Mouse (Mus musculus) stomach, postnatal 0 days (tissue): ENCODE measurements at regions not wholly inside any gene's neighbourhood (a gene's known extent, or its start where the extent isn't known, plus 50 kb on each side); places are given as distances from the start of the nearest gene placed in this dataset.

ENCODE experiments used
- ATAC-seq: fragments of 200-750 bp; cut with Nextera tagmentation; 2 replicates; pipeline ENCODE4 v1.8.0; 2017; ENCODE audit not compliant: low FRiP score, low TSS enrichment
- DNase-seq: peaks from one replicate; pipeline ENCODE4 v3.0.0-alpha.2; 2016; ENCODE audit warnings: low spot score
- H3K27ac ChIP-seq: fragments of 300-500 bp; sonication (generic); replicated peaks from 2 replicates; pipeline ENCODE4 v1.5.1; 2014; ENCODE audit warnings: mild to moderate bottlenecking, control low read depth
- H3K27me3 ChIP-seq: fragments of 300-500 bp; sonication (generic); 2 replicates; pipeline ENCODE4 v1.6.1; 2014; ENCODE audit warnings: low read length; ENCODE audit not compliant: control insufficient read depth, insufficient read depth
- H3K36me3 ChIP-seq: fragments of 300-500 bp; sonication (generic); 2 replicates; pipeline ENCODE4 v1.6.1; 2014; ENCODE audit warnings: low read length, mixed read lengths; ENCODE audit not compliant: control insufficient read depth, insufficient read depth
- H3K4me1 ChIP-seq: fragments of 300-500 bp; sonication (generic); replicated peaks from 2 replicates; pipeline ENCODE4 v1.6.1; 2014; ENCODE audit warnings: antibody characterized with exemption; ENCODE audit not compliant: control insufficient read depth, insufficient read depth
- H3K4me2 ChIP-seq: fragments of 300-500 bp; sonication (generic); replicated peaks from 2 replicates; pipeline ENCODE4 v1.6.1; 2014; ENCODE audit warnings: low read depth, mild to moderate bottlenecking, control low read depth, moderate library complexity
- H3K4me3 ChIP-seq: fragments of 300-500 bp; sonication (generic); 2 replicates; pipeline ENCODE4 v1.5.1; 2014; ENCODE audit warnings: low read depth, low read length, control low read depth
- H3K9ac ChIP-seq: fragments of 300-500 bp; sonication (generic); 2 replicates; pipeline ENCODE4 v1.6.1; 2014; ENCODE audit warnings: mild to moderate bottlenecking, low read length, control low read depth, mixed read lengths
- H3K9me3 ChIP-seq: fragments of 300-500 bp; sonication (generic); 2 replicates; pipeline ENCODE4 v1.6.1; 2016; ENCODE audit warnings: low read length; ENCODE audit not compliant: control insufficient read depth
- CTCF ChIP-seq: IDR thresholded peaks from 2 replicates; pipeline ENCODE4 v1.5.1; 2016; ENCODE audit warnings: antibody characterized with exemption, low read depth, mild to moderate bottlenecking, moderate library complexity
- EP300 ChIP-seq: optimal IDR thresholded peaks from 2 replicates; pipeline ENCODE3; 2016; ENCODE audit warnings: antibody characterized with exemption
- WGBS: fragments of 180-500 bp; shearing (Covaris S2); extraction: QIAGEN DNeasy Blood & Tissue Kit; methylation state at CpG from one replicate; pipeline ENCODE4 v1.1.7; 2014; 5-methylcytosine and 5-hydroxymethylcytosine counted together

GRCm38 (mm10) chr2:128511291-128511690 lies 79.7 kb upstream of the Spdye4c start:
- Histone ChIP-seq H3K4me1 (no peaks in the 10 kb centered on the region), H3K9ac (no peak overlapping the region), H3K27me3 (no peaks in the 10 kb centered on the region), H3K9me3 (no peaks in the 10 kb centered on the region), H3K4me3 (no peak overlapping the region), H3K27ac (no peak overlapping the region), H3K4me2 (no peak overlapping the region), H3K36me3 (no peaks in the 10 kb centered on the region)
- no peak for TF ChIP-seq EP300
- TF ChIP-seq CTCF: no peak
- DNase-seq (no peak), ATAC-seq (no peak)
- whole genome bisulfite sequencing: 53% methylated on average over 6 of the region's 6 CpGs

GRCm38 (mm10) chr2:128512852-128513251 lies 78.2 kb upstream of the Spdye4c start:
- 66% methylated on average over 6 of the region's 6 CpGs for WGBS
- Histone ChIP-seq H3K27ac (no peak overlapping the region), H3K4me1 (no peaks in the 10 kb centered on the region), H3K4me2 (no peak overlapping the region), H3K36me3 (no peaks in the 10 kb centered on the region), H3K9me3 (no peaks in the 10 kb centered on the region), H3K9ac (no peak overlapping the region), H3K4me3 (no peak overlapping the region), H3K27me3 (no peaks in the 10 kb centered on the region)
- TF ChIP-seq EP300 (no peak), CTCF (no peak)
- DNase-seq: no peak
- ATAC-seq: no peak

- no peaks in the 10 kb centered on the region for H3K9me3 ChIP-seq
- H3K4me2 ChIP-seq: no peak overlapping the region
- no peak overlapping the region for H3K9ac ChIP-seq
- H3K36me3 ChIP-seq: no peaks in the 10 kb centered on the region
- DNase-seq (no peak), ATAC-seq (no peak)
- H3K4me3 ChIP-seq: no peak overlapping the region
- H3K27me3 ChIP-seq: no peaks in the 10 kb centered on the region
- TF ChIP-seq CTCF (no peak), EP300 (no peak)
- H3K4me1 ChIP-seq: no peaks in the 10 kb centered on the region
- no peak overlapping the region for H3K27ac ChIP-seq
- WGBS: 48% methylated on average over 17 of the region's 17 CpGs
These were observed 76.3 kb upstream of the Spdye4c start for GRCm38 (mm10) chr2:128514463-128515290.

- H3K4me1 ChIP-seq: no peaks in the 10 kb centered on the region
- DNase-seq (no peak), ATAC-seq (no peak)
- TF ChIP-seq EP300: no peak
- no peaks in the 10 kb centered on the region for H3K9me3 ChIP-seq
- no peak overlapping the region for H3K27ac ChIP-seq
- 50% methylated on average over 5 of the region's 5 CpGs for WGBS
- H3K27me3 ChIP-seq: no peaks in the 10 kb centered on the region
- no peak overlapping the region for H3K4me2 ChIP-seq
- H3K4me3 ChIP-seq: no peak overlapping the region
- no peaks in the 10 kb centered on the region for H3K36me3 ChIP-seq
- H3K9ac ChIP-seq: no peak overlapping the region
These were observed 75.3 kb upstream of the Spdye4c start for GRCm38 (mm10) chr2:128515701-128516100.

GRCm38 (mm10) chr2:128516694-128517093 lies 74.3 kb upstream of the Spdye4c start:
- H3K4me1 ChIP-seq: no peaks in the 10 kb centered on the region
- no peak overlapping the region for H3K9ac ChIP-seq
- H3K36me3 ChIP-seq: no peaks in the 10 kb centered on the region
- DNase-seq (no peak), ATAC-seq (no peak)
- WGBS: 84% methylated on average over 9 of the region's 9 CpGs
- no peak overlapping the region for H3K4me3 ChIP-seq
- H3K27me3 ChIP-seq: no peaks in the 10 kb centered on the region
- no peak for TF ChIP-seq CTCF
- no peak for TF ChIP-seq EP300
- no peaks in the 10 kb centered on the region for H3K9me3 ChIP-seq
- H3K4me2 ChIP-seq: no peak overlapping the region
- no peak overlapping the region for H3K27ac ChIP-seq

GRCm38 (mm10) chr2:128518142-128518541 lies 72.9 kb upstream of the Spdye4c start:
- TF ChIP-seq EP300 (no peak), CTCF (no peak)
- H3K36me3 ChIP-seq: no peaks in the 10 kb centered on the region
- DNase-seq (no peak), ATAC-seq (no peak)
- H3K9ac ChIP-seq: no peak overlapping the region
- no peaks in the 10 kb centered on the region for H3K9me3 ChIP-seq
- WGBS: 82% methylated on average over 3 of the region's 3 CpGs
- H3K27me3 ChIP-seq: no peaks in the 10 kb centered on the region
- no peak overlapping the region for H3K4me3 ChIP-seq
- H3K27ac ChIP-seq: no peak overlapping the region
- H3K4me2 ChIP-seq: no peak overlapping the region
- H3K4me1 ChIP-seq: no peaks in the 10 kb centered on the region
